Mouse (Mus musculus) T-helper 1 cell (primary cell): ENCODE results near the gene Epp13.
"Not testable (repeated sequence)": the region's sequence is repeated elsewhere in the genome, so short reads cannot be mapped to it uniquely, and the experiment has no call there.

ENCODE experiments used
- in situ Hi-C: fragments of 300-600 bp; cut with MboI, MseI; formaldehyde crosslinking; loops from one replicate; pipeline ENCODE4 v1.15.1; 2025; ENCODE audit warnings: high pct_unique_total_duplicates

Epp13 gene

DNA sequence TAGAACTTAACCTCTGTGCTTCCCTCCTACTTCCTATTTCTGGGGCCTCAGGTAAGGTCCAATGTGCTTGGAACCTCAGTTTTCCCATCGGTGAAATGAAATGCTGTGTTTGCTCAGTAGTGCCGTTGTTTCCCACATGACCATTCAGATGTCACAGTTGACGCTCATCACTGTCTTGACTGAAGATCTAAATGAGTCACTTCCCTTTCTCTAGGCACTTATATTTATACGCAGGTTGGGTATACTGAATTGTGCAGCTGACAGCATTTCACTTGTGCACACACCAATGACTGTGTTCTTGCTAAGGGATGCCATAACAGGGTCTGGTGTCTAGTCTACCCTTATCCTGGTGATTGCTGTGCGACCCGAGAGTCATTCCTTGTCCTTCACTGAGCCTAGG is 32.9 kb downstream of the Epp13 start:
- in situ Hi-C loops, result loop anchor here (5.0 to 10.0 kb wide), 2 partner anchors 131 to 1012 kb away; partner anchors contain the start of gene Zfp787

DNA sequence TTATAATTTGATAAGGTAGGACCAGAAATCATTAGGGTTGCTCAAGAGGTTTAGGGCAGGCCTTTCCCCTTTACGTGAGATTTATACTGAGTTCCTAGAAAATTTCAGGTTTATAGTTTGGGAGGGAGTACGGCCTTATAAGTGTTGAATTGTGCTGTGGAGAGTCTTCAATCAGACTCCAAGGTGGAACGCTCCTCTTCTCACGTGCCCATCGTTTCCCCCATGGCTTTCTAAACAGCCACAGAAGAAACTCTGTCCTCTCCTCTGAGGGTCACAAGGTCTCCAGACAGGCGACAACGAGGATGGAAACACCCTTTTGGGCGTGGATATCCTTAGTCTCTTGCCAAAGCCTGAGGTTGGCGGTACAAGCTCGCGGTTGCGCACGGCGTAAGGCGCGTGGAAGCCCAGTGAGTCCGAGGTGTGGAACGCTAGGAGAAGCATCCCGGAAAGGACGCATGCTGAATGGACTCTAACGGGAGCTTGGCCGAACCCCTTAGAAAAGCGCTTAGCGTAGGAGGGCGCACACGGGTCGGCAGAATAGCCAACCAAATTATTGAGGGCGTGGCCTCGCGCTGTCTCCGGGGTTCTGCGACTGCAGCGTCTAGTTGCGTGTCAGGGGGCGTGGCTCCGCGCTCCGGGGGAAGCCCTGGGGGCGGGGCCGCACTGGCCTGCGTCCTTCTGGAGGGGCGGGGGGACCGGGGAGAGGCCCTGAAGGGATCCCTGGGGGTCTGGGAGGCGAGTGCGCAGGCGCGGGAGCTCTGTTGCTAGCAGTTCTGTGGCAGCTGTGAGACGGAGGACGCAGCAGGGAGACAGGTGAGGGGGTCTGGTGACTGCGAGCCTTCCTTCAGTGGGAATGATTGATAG is 33.6 kb downstream of the Epp13 start, which contains the start of gene Zfp667:
TSS of gene Zfp667 (plus strand) at position 738 of the 864 bp plus-strand sequence.
- in situ Hi-C loops, result loop anchor here (5.0 to 10.0 kb wide), 2 partner anchors 131 to 1011 kb away; partner anchors contain the start of gene Zfp787

DNA sequence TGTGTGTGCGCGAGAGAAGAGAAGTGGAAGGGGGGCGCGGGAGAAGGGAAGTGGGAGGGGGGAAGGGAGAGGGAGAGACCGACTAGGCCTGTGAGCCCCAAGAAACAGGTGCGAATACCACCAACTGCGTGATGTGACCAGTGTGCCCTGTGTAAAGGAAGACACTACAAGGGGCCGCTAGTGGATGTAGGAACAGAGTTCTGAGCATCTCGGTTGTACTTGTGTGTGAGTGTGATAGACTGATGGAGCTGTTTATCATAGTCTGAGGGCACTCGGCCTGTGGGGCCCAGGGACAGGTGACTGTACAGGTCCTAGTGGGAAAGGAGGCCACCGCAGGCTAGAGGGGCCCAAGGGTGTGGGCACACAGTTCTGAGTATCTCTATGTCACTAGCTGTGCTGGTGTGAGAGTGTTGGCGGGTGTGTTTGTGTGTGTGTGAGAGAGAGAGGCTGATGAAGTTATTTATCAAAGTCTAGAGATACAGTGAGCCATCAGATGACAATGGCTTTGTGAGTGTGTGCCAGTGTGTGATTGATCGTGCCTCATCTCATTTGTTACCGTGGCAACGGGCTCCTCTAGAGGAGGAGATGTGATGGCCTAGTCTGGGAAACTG is 34.5 kb downstream of the Epp13 start:
- in situ Hi-C loops, result loop anchor here (5.0 to 10.0 kb wide), 2 partner anchors 132 to 1010 kb away; partner anchors contain the start of gene Zfp787

GRCm38 (mm10) chr7:6291121-6291520 is 38.6 kb downstream of the Epp13 start:
- in situ Hi-C loops, result not testable (repeated sequence)

- in situ Hi-C loops, result not testable (repeated sequence)
These were observed 48.3 kb downstream of the Epp13 start for GRCm38 (mm10) chr7:6300796-6301195.

- in situ Hi-C loops, result no loop called here
These were observed 78.1 kb downstream of the Epp13 start for GRCm38 (mm10) chr7:6330458-6331232.

GRCm38 (mm10) chr7:6331233-6331956 is 78.9 kb downstream of the Epp13 start, which contains the start of gene Zfp583:
Gene Zfp583 (minus strand): TSS chr7:6331285.
- in situ Hi-C loops, result no loop called here
